Mouse (Mus musculus) neural tube, embryonic 11.5 days (tissue): ENCODE measurements around the gene Atf7ip. TPM values are rescaled to one million over a fixed set of nuclear protein-coding genes. Genes with fewer than 3 reads are reported as not detected.

Experiments
- ATAC-seq: fragments of 200-750 bp; cut with Nextera tagmentation; 2 replicates; pipeline ENCODE4 v1.8.0; 2017; ENCODE audit warnings: moderate number of reproducible peaks, mild to moderate bottlenecking, moderate TSS enrichment, moderate library complexity; ENCODE audit not compliant: insufficient read depth, low FRiP score, low TSS enrichment
- DNase-seq: peaks from one replicate; pipeline ENCODE4 v3.0.0-alpha.2; 2015; ENCODE audit warnings: low spot score
- H3K27ac ChIP-seq: fragments of 300-500 bp; sonication (generic); 2 replicates; pipeline ENCODE4 v1.5.1; 2014; ENCODE audit warnings: low read depth, mild to moderate bottlenecking, low read length
- H3K27me3 ChIP-seq: fragments of 300-500 bp; sonication (generic); 2 replicates; pipeline ENCODE4 v1.6.1; 2014; ENCODE audit warnings: mild to moderate bottlenecking, low read length, mixed read lengths; ENCODE audit not compliant: control insufficient read depth, insufficient read depth
- H3K36me3 ChIP-seq: fragments of 300-500 bp; sonication (generic); 2 replicates; pipeline ENCODE4 v1.6.1; 2014; ENCODE audit warnings: mild to moderate bottlenecking, low read length, moderate library complexity, mixed read lengths; ENCODE audit not compliant: control insufficient read depth, insufficient read depth
- H3K4me1 ChIP-seq: fragments of 300-500 bp; sonication (generic); 2 replicates; pipeline ENCODE4 v1.6.1; 2014; ENCODE audit warnings: low read length, mixed read lengths; ENCODE audit not compliant: control insufficient read depth, insufficient read depth
- H3K4me2 ChIP-seq: fragments of 300-500 bp; sonication (generic); 2 replicates; pipeline ENCODE4 v1.6.1; 2014; ENCODE audit warnings: low read depth, mild to moderate bottlenecking, moderate library complexity
- H3K4me3 ChIP-seq: fragments of 300-500 bp; sonication (generic); 2 replicates; pipeline ENCODE4 v1.5.1; 2014; ENCODE audit warnings: low read depth, low read length
- H3K9ac ChIP-seq: fragments of 300-500 bp; sonication (generic); 2 replicates; pipeline ENCODE4 v1.6.1; 2014; ENCODE audit warnings: mild to moderate bottlenecking, low read length
- H3K9me3 ChIP-seq: fragments of 300-500 bp; sonication (generic); 2 replicates; pipeline ENCODE4 v1.6.1; 2016; ENCODE audit warnings: low read length; ENCODE audit not compliant: control insufficient read depth
- WGBS: fragments of 180-500 bp; shearing (Covaris S2); extraction: QIAGEN DNeasy Blood & Tissue Kit; methylation state at CpG from one replicate; pipeline ENCODE4 v1.1.7; 2014; 5-methylcytosine and 5-hydroxymethylcytosine counted together
- polyA plus RNA-seq: library from polyadenylated mRNA; unstranded; fragments of >200 nt; fragmentation: Nextera tagmentation; extraction: Ambion mirVana; gene quantifications from 2 replicates; pipeline ENCODE4 v1.2.1, GENCODE M21; 2014

Atf7ip gene
- polyA plus RNA-seq, 1 experiment from 2014 or later = 56.4 TPM

- H3K27ac ChIP-seq = 0 out of 2 replicates have a peak overlapping the region, but pooled peaks have one; percentile 20
- no peak overlapping the region for H3K9ac ChIP-seq
- no peak for ATAC-seq
- WGBS = 86% methylated on average over 7 of the region's 7 CpGs
- H3K27me3 ChIP-seq = no peaks in the 10 kb centered on the region
- H3K4me1 ChIP-seq = peaks cover 2% of the 10 kb centered on the region
- peak; percentile 21 for DNase-seq
- no peak overlapping the region for H3K4me3 ChIP-seq
- H3K9me3 ChIP-seq = no peaks in the 10 kb centered on the region
- no peaks in the 10 kb centered on the region for H3K36me3 ChIP-seq
- no peak overlapping the region for H3K4me2 ChIP-seq
These were observed 44.8 kb downstream of the Atf7ip start for GRCm38 (mm10) chr6:136550596-136551304.

- H3K27ac ChIP-seq = no peak overlapping the region
- ATAC-seq = no peak
These were observed 45.7 kb downstream of the Atf7ip start for GRCm38 (mm10) chr6:136551550-136552109.

GRCm38 (mm10) chr6:136553156-136553555 is 47.2 kb downstream of the Atf7ip start:
- Histone ChIP-seq H3K9ac (no peak overlapping the region), H3K27me3 (no peaks in the 10 kb centered on the region), H3K4me1 (no peaks in the 10 kb centered on the region; the same call in 1 of the 2 replicates), H3K27ac (peak overlapping the region; percentile 45), H3K9me3 (no peaks in the 10 kb centered on the region), H3K4me3 (no peak overlapping the region), H3K36me3 (no peaks in the 10 kb centered on the region), H3K4me2 (no peak overlapping the region)
- ATAC-seq (no peak), DNase-seq (no peak)
- 73% methylated on average over 5 of the region's 5 CpGs for WGBS

More at GRCm38 (mm10) chr6:136551550-136552109, 45.7 kb downstream of the Atf7ip start:
- no peaks in the 10 kb centered on the region for H3K9me3 ChIP-seq
- H3K9ac ChIP-seq = no peak overlapping the region
- no peak overlapping the region for H3K4me2 ChIP-seq
- H3K4me3 ChIP-seq = no peak overlapping the region
- DNase-seq = no peak
- H3K4me1 ChIP-seq = no peaks in the 10 kb centered on the region; the same call in 1 of the 2 replicates
- H3K27me3 ChIP-seq = no peaks in the 10 kb centered on the region
- no peaks in the 10 kb centered on the region for H3K36me3 ChIP-seq
- 93% methylated on average over 7 of the region's 7 CpGs for WGBS

- 39% methylated on average over 11 of the region's 11 CpGs for WGBS
- Histone ChIP-seq H3K4me3 (no peak overlapping the region), H3K27me3 (no peaks in the 10 kb centered on the region), H3K9ac (no peak overlapping the region), H3K27ac (peak overlapping the region; percentile 45; the same call in 1 of the 2 replicates), H3K4me1 (no peaks in the 10 kb centered on the region; the same call in 1 of the 2 replicates), H3K36me3 (no peaks in the 10 kb centered on the region), H3K9me3 (no peaks in the 10 kb centered on the region), H3K4me2 (no peak overlapping the region)
- ATAC-seq (peak; percentile 67), DNase-seq (peak; percentile 51)
These were observed 48.0 kb downstream of the Atf7ip start for GRCm38 (mm10) chr6:136553767-136554569.

GRCm38 (mm10) chr6:136554774-136555522 is 49.0 kb downstream of the Atf7ip start:
- H3K36me3 ChIP-seq = peaks cover under 1% of the 10 kb centered on the region; the same call in 1 of the 2 replicates
- WGBS = 89% methylated on average over 7 of the region's 7 CpGs
- no peak overlapping the region for H3K27ac ChIP-seq
- DNase-seq (peak; percentile 45), ATAC-seq (no peak; the same call in 1 of the 2 replicates)
- no peaks in the 10 kb centered on the region for H3K27me3 ChIP-seq
- no peak overlapping the region for H3K9ac ChIP-seq
- no peaks in the 10 kb centered on the region; the same call in 1 of the 2 replicates for H3K4me1 ChIP-seq
- no peaks in the 10 kb centered on the region for H3K9me3 ChIP-seq
- H3K4me2 ChIP-seq = no peak overlapping the region
- H3K4me3 ChIP-seq = no peak overlapping the region

GRCm38 (mm10) chr6:136555523-136555915 is 49.6 kb downstream of the Atf7ip start:
- Histone ChIP-seq H3K4me2 (no peak overlapping the region), H3K9me3 (no peaks in the 10 kb centered on the region), H3K4me3 (no peak overlapping the region), H3K4me1 (no peaks in the 10 kb centered on the region; the same call in 1 of the 2 replicates), H3K36me3 (peaks cover 6% of the 10 kb centered on the region), H3K9ac (no peak overlapping the region), H3K27me3 (no peaks in the 10 kb centered on the region), H3K27ac (no peak overlapping the region)
- WGBS = 72% methylated on average over 5 of the region's 5 CpGs
- DNase-seq = peak; percentile 66
- ATAC-seq = peak; percentile 68

GRCm38 (mm10) chr6:136558288-136559005 is 52.5 kb downstream of the Atf7ip start:
- Histone ChIP-seq H3K4me3 (no peak overlapping the region), H3K9me3 (no peaks in the 10 kb centered on the region), H3K4me1 (no peaks in the 10 kb centered on the region; the same call in 1 of the 2 replicates), H3K4me2 (no peak overlapping the region), H3K27ac (no peak overlapping the region), H3K36me3 (peaks cover 21% of the 10 kb centered on the region), H3K9ac (no peak overlapping the region), H3K27me3 (no peaks in the 10 kb centered on the region)
- ATAC-seq (no peak), DNase-seq (no peak)
- WGBS = 90% methylated on average over 8 of the region's 8 CpGs

GRCm38 (mm10) chr6:136566002-136566401 is 60.0 kb downstream of the Atf7ip start:
- Histone ChIP-seq H3K36me3 (peaks cover 27% of the 10 kb centered on the region), H3K27ac (no peak overlapping the region), H3K27me3 (no peaks in the 10 kb centered on the region), H3K4me3 (no peak overlapping the region), H3K9ac (no peak overlapping the region), H3K9me3 (no peaks in the 10 kb centered on the region), H3K4me2 (no peak overlapping the region), H3K4me1 (no peaks in the 10 kb centered on the region)
- 92% methylated on average over 5 of the region's 5 CpGs for WGBS
- ATAC-seq = no peak
- DNase-seq = no peak
